Mouse (Mus musculus) embryonic stem cell, embryonic (primary cell): ENCODE data around the gene Tmc8.

Source experiments
- CTCF ChIA-PET, 4 experiments: fragments of 300-600 bp in 2 of 4; fragments of 350-600 bp in 2 of 4; sonication (Branson Sonifier 250); formaldehyde crosslinking; loops; one replicate each; lab custom pipeline; 2022; ENCODE audit warnings: inconsistent platforms in 2 of 4; lab: Charles Lee
- POLR2A ChIA-PET, 4 experiments: fragments of 300-600 bp in 2 of 4; fragments of 350-600 bp in 2 of 4; sonication (Branson Sonifier 250); formaldehyde crosslinking; loops; one replicate each; lab custom pipeline; 2022; ENCODE audit warnings: antibody characterized with exemption in 4 of 4, inconsistent platforms in 1 of 4; lab: Charles Lee

Gene Tmc8

DNA sequence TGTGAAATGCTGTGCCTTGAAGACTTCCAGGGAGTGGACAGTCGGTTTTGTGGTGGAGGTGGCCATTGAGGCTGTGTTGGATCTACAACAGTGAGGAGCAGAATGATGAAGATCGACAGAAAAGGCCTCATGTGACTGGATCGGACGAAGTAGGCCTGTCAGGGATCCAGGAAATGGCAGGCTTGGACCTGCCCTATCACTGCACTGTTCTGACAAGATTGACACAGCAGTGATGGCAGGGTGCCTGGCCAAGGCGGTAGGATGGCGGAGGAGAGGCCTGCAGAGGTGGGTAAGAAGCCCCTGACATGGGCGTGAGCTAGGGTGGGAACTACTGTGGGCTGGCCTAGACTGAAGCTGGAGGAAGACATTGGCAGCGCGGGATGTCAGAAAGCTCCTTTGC is 17.6 kb upstream of the Tmc8 start:
- ChIA-PET CTCF (interaction anchor here in 3 of 4 experiments (0.7 to 1.8 kb wide), 6 partner anchors 17 to 684 kb away, joined by 3 to 12 read pairs (median 3); no protein-coding TSS in a partner anchor), POLR2A (interaction anchor here in 3 of 4 experiments (0.7 to 2.2 kb wide), 11 partner anchors 11 to 526 kb away, joined by 3 to 6 read pairs (median 3); partner anchors contain the start of genes Birc5 (in 1 of the 3) and Usp36 (in 1 of the 3))

DNA sequence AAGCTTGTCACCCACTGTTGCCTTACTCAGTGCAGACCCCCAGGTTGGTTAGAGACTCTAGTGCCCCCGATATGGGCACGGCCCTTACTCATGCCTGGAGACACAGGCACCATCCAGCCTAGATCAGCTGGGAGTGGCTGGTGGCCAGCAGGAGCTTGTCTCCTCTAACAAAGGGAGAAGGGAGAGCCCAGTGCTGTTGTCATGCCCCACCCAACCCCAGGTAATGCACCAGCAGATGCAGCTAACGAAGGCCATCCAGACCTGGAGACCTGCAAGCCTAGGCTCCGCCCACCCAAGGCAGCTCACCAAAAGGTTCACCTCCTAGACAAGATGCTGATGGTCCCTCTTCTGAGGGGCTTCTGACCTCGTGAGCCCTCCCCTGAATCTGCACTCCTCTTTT is 16.5 kb upstream of the Tmc8 start:
- CTCF ChIA-PET: interaction anchor here (0.6 to 2.3 kb wide), 8 partner anchors 15 to 380 kb away, joined by 3 to 12 read pairs (median 3); no protein-coding TSS in a partner anchor

DNA sequence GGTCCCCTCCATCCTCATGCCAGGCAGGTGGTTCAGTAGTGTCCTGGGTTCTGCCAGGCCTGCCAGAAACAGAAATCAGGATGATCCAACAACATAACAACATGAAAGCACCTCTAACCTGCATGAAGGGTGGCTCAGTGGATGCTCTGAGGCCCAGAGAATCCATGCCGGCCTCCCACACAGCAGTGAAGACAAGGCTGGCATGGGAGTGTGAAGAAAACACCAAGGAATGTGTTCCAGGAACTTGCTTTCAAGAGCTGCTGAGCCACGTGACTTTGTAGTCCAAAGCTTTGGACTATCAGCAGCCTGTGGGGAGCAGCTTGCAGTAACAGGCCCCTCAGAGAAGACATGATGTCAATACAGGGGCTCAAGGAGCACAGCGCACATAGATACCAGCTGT is 15.6 kb upstream of the Tmc8 start:
- ChIA-PET POLR2A (interaction anchor here in 2 of 4 experiments (0.7 to 1.9 kb wide), 8 partner anchors 13 to 112 kb away, joined by 3 to 6 read pairs (median 4); partner anchors contain the start of genes Tmc6 (in 1 of the 2), Tmc8 (in 1 of the 2) and Tnrc6c (in 1 of the 2)), CTCF (interaction anchor here in 1 of 4 experiments (1.7 to 3.1 kb wide), 3 partner anchors 14 to 24 kb away, joined by 4 to 12 read pairs (median 7); no protein-coding TSS in a partner anchor)

More for the DNA sequence above, 16.5 kb upstream of the Tmc8 start:
- POLR2A ChIA-PET: interaction anchor here in 3 of 4 experiments (0.7 to 2.2 kb wide), 18 partner anchors 9 to 525 kb away, joined by 3 to 6 read pairs (median 4); partner anchors contain the start of genes Tnrc6c (in 1 of the 3) and Usp36 (in 1 of the 3)

DNA sequence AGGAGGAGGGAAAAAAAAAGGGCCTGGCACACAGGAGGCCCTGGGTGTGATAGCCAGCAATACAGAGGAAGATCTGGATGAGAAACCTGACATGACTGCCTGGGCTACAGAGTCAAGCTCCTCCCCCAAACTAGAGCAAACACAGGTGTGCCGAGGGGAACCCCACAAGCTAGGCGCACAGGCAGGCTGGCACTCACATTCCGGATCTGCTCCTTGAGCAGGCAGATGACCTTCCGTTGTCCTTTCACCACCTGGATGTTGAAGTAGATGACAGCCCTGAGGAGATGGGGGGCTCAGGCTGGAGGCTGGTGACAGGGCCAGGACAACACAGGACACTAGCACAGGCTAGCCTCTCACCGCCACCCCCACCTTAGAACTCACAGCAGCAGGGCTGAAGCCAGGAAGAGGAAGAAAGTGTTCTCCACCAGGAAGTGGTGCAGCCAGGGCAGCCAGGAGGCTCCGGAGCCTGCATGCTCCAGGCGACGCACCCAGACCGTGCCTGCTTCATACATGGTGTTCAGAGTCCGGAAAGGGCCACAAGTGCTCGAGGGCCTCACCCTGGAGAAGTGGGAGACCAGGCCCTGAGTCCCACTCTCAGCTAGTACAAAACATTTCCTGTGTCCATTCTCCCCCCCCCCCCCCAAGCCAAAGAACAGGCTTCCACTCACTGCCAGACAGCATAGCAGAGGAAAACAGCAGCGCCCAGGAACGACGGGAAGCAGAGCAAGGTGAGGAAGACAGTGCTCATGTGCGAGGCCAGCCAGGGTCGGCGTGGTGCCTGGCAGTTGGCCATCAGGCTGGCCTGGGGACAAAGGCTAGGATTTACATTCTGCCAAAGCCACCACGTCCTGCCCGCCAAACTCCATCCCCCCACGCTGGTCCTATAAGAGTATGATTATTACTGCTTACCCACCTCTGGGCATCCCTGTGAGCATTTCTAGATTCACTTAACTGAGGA is 12.9 kb upstream of the Tmc8 start:
- ChIA-PET POLR2A (interaction anchor here (0.6 to 2.1 kb wide), 12 partner anchors 8 to 354 kb away, joined by 3 to 8 read pairs (median 3); partner anchors contain the start of gene Tmc6 (in 1 of the 4)), CTCF (interaction anchor here in 2 of 4 experiments (0.5 to 3.1 kb wide), 4 partner anchors 12 to 1386 kb away, joined by 3 to 12 read pairs (median 4); no protein-coding TSS in a partner anchor)

DNA sequence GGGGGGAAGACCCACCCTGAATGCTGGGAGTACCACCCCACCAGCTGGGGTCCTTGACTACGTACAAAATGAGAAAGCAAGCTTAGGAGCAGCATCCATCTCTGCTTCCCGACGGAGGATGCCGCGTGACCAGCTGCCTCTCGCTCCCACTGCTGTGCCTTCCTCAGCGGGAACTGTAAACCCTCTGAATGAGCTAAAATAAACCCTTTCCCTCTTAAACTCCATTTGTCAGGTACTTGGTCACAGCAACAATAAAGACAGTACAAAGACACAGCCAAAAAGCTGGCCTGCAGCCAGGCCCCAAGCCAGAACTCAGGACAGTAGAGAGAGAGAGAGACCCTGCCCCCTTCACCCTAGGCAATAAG is 12.2 kb upstream of the Tmc8 start:
- ChIA-PET CTCF (no interaction called here), POLR2A (interaction anchor here in 2 of 4 experiments (0.6 to 2.1 kb wide), 8 partner anchors 9 to 114 kb away, joined by 3 to 8 read pairs (median 4); partner anchors contain the start of gene Tmc6 (in 1 of the 2))

DNA sequence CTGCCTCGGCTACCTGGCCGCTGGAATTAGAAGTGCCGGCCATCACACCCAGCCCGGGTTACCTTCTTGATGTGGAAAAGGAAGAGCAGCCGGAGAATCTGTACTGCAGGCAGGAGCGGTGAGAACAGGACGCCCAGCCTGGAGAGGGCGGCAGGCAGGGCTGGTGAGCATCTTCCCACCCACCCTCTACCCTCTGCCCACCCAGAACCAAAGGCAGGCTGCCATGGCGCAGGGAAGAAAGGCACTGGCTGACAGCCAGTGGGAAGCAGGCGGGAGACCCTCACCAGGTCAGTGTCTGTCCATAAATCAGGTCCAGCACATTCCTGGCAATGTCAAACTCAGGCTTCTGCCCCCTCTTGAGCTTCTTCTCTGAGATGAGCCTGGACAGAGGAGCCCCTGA is 11.5 kb upstream of the Tmc8 start:
- ChIA-PET POLR2A (interaction anchor here in 3 of 4 experiments (0.6 to 2.1 kb wide), 5 partner anchors 9 to 1750 kb away, joined by 3 to 8 read pairs (median 4); partner anchors contain the start of gene Tmc6 (in 1 of the 3)), CTCF (interaction anchor here in 1 of 4 experiments (0.5 kb wide), 1 partner anchor 99 kb away, joined by 3 read pairs; no protein-coding TSS in a partner anchor)

DNA sequence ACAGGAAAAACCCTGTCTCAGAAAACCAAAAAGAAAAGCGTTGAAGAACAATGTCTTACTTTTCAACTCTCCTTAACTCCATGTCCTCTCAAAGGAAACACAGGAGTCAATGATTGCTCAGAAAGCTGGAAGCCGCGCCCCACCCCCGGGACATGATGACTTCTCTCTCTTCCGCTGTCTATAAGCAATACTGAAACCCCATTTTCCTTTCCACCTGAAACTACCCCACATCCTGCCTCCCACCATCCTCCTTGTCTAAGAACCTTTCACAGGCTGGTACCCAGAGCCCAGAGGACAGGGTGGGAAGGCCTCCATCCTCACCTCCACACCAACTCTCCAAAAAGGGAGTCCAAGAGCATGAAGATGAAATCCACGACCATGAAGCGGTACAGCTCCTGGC is 9.5 kb upstream of the Tmc8 start:
- ChIA-PET CTCF (interaction anchor here in 1 of 4 experiments (0.5 kb wide), 1 partner anchor 747 kb away, joined by 3 read pairs; no protein-coding TSS in a partner anchor), POLR2A (interaction anchor here in 1 of 4 experiments (0.8 kb wide), 1 partner anchor 23 kb away, joined by 3 read pairs; no protein-coding TSS in a partner anchor)

DNA sequence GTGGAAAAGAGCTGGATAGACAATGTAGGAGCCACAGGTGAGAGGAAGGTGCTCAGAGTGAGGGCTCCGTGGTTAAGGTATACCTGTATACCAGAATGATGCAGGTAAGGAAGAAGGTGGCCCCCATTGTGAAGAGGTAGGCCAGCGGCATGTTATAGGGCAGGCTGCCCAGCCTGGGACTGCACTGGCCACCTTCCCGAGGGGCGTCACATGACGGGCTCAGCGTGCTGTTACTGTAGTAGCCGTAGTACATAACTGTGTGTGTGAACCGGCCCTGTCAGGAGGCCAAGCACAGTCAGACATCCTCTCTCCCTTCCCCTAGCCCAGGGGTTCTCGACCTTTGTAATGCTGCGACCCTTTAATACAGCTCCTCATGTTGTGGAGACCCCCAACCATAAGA is 7.0 kb upstream of the Tmc8 start:
- ChIA-PET POLR2A (interaction anchor here in 1 of 4 experiments (0.9 to 1.7 kb wide), 3 partner anchors 8 to 42 kb away, joined by 3 to 5 read pairs (median 4); no protein-coding TSS in a partner anchor), CTCF (interaction anchor here in 1 of 4 experiments (1.5 kb wide), 1 partner anchor 15 kb away, joined by 5 read pairs; no protein-coding TSS in a partner anchor)

DNA sequence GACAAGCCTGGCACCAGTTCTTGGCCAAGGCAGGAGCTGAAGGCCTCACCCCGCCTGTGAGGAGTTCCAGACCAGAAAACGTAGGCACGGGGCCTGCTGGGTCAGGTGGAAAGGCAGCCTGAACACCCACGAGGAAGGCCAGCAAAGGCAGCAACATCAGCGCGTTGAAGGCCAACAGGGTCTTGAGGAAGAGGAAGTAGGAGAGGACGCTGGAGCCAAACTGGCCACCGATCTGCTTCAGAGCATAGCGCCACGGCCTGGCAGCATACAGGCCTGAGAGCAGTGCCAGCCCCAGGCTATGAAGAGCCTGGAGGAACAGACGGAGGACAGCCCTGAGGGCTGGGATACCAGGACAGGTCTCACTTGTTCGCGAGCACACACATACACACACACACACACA is 6.3 kb upstream of the Tmc8 start:
- ChIA-PET CTCF (interaction anchor here in 1 of 4 experiments (1.5 kb wide), 1 partner anchor 15 kb away, joined by 5 read pairs; no protein-coding TSS in a partner anchor), POLR2A (interaction anchor here in 1 of 4 experiments (0.9 to 1.7 kb wide), 2 partner anchors 8 to 14 kb away, joined by 3 to 5 read pairs; no protein-coding TSS in a partner anchor)

DNA sequence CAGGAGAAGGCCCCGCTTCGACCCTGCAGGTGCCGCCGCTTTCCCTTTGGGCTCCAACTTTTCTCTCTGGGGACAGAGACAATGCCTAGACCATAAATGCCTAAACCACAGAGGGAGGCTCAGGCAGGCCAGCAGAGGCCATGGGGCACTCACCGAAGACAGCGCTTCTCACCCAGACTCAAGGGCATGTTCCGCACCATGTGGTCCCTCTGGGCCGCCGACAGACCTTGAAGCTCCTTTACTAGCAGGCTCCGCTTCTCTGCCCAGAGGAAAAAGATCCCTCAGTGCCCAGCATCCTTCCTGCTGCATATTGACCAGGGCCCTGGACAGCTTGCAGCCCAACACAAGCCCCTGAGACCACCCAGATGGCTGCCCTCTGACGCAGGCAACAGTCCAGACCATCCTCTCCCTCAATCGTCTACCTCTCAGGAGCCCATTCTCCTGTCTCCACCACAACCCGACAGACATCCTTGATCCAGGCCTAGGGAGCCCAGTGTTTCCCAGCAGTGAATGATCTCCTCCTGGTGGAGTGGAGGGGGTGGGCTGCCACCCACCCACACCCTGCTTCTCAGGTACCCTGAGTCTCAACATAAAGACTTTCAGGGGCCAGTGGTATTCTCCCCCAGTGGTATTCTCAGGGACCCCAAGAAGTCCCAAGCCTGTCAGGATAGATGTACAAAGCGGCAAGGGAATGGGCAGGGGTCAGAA is 5.6 kb upstream of the Tmc8 start:
- CTCF ChIA-PET: interaction anchor here in 1 of 4 experiments (1.5 kb wide), 1 partner anchor 14 kb away, joined by 5 read pairs; no protein-coding TSS in a partner anchor
- POLR2A ChIA-PET: no interaction called here

DNA sequence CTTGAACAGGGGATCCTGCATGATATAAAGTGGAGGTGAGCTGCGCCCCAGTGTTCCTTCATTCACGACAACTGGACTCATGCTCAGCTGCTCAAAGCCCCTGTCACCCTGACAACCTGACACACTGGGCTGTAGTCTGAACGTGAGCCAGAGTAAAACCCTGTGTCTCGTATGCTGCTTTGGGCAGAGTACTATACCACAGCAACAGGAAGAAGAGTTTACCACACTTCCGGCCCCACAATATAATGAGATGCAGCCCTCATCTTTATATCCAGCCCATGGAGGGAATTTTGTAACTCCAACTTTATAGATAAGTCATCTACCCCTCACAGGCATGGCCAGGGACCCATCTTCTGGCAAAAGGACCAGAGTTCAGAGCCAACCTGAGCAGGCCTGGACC is 4.8 kb upstream of the Tmc8 start:
- CTCF ChIA-PET: interaction anchor here in 1 of 4 experiments (4.3 kb wide), 1 partner anchor 14 kb away, joined by 26 read pairs; no protein-coding TSS in a partner anchor

DNA sequence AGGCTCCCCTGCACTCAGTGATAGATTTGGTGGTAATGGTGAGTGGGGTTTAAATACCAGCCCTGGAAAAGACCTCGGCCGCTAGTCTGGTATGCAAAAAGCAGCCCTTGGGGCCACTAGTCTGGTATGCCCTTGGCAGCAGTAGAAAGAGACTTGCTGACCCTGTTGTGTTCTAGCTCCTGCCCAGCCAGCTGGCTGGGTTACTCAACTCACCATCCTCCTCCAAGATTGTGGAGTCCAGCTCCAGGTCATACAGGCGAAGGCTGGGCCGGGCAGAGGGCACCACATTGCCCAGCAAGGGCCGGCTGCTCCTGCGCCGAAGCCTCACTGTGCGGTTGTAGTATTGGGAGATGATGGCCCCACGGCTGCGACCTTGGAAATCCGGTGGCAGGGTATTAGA is 3.8 kb upstream of the Tmc8 start:
- CTCF ChIA-PET: interaction anchor here in 3 of 4 experiments (0.6 to 6.7 kb wide), 7 partner anchors 13 to 389 kb away, joined by 3 to 56 read pairs (median 5); no protein-coding TSS in a partner anchor
- POLR2A ChIA-PET: interaction anchor here in 3 of 4 experiments (0.5 to 4.2 kb wide), 5 partner anchors 12 to 124 kb away, joined by 3 to 16 read pairs (median 4); partner anchors contain the start of gene Tnrc6c (in 1 of the 3)

More for the DNA sequence above, 4.8 kb upstream of the Tmc8 start:
- POLR2A ChIA-PET: interaction anchor here in 2 of 4 experiments (0.6 to 1.4 kb wide), 2 partner anchors 13 to 635 kb away, joined by 3 to 4 read pairs; no protein-coding TSS in a partner anchor

DNA sequence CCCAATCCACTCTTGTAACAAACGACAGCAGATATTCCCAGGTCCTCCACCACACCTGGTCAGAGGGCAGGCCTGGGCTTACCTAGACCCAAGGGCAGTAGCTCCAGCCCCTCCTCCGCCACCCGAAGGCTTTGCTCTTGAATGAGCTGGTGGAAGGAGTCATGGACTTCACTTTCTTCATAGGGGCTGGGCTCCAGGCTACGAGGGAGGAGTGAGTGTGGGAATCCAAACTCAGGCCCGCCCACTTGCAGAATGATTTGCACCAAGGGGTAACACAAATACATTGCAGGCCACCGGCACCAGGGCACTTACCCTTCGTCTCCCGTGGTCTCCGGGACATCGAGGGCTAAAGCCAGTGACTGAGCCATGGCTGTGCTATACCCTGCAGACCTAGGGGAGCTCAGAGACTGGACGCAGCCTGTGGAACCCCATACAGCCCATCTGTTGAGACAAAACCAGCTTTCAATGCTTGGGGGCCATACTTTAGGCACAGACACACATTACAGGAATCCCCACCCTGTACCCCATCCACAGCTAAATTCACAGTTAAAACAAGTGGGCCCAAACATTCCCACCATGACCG is 2.9 kb upstream of the Tmc8 start:
- POLR2A ChIA-PET: interaction anchor here in 2 of 4 experiments (0.7 to 4.2 kb wide), 16 partner anchors 11 to 254 kb away, joined by 3 to 20 read pairs (median 4); partner anchors contain the start of genes Afmid (in 1 of the 2), Gm20708 (in 1 of the 2), Syngr2 (in 1 of the 2) and Tk1 (in 1 of the 2)
- CTCF ChIA-PET: interaction anchor here in 3 of 4 experiments (1.1 to 6.7 kb wide), 7 partner anchors 12 to 390 kb away, joined by 3 to 56 read pairs (median 6); no protein-coding TSS in a partner anchor

DNA sequence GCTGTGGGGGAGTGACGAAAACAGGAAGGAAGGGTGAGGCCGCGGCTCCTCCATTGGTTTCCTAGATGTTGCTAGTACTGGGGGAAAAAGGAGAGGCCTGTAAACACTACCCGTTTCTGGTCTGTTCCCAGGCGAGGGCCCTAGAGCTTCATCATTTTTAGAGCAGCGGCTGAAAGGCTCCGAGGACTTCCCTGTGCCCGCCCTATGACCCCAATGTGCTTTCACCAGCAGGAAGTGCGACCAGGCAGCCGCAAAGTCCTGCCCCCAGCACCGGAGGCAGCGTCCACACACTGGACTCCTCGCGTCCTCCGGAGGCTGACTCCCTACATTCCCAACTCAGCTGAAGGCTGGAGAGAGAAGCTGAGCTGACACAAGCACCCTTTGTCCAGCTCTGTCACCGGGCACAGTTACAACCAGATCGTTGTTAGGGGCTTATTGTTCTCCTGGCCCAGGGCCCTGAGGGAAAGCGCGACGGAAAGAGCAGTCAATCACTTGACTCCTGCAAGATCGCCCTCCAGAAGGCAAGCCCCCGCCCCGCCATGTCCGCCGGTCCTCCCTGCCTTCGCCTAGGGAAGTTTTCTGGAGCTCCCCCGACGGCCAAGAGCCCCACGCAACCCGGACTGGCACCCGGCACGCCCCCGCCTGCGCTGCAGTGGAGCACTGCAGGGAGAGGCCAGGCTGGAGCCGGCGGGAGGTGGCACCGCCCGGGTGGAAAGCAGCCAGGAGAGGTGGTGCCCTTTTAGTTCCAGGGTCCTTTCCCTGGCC is 2.3 kb upstream of the Tmc8 start:
- CTCF ChIA-PET: interaction anchor here in 3 of 4 experiments (1.1 to 6.7 kb wide), 9 partner anchors 11 to 387 kb away, joined by 3 to 56 read pairs (median 6); no protein-coding TSS in a partner anchor
- POLR2A ChIA-PET: interaction anchor here (0.6 to 4.3 kb wide), 20 partner anchors 10 to 889 kb away, joined by 3 to 26 read pairs (median 4); partner anchors contain the start of genes Afmid (in 1 of the 4), Gm20708 (in 1 of the 4), Syngr2 (in 1 of the 4) and Tk1 (in 1 of the 4)

DNA sequence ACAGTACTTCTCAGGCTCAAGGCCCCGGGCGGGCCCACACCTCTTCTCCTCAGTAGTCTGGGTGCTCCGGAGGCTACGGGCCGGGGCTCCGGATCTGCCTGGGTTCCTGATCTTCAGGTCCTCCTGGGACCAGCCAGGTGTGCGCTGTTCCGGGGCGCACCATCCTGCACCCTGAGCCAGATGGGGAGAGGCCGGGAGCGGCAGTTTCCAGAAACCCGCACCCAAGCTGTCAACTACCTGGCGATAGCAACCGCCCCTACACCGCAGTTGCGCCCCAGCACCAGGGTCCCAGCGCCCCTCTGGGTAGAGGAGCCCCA is 1.7 kb upstream of the Tmc8 start:
- ChIA-PET CTCF (interaction anchor here in 2 of 4 experiments (1.4 to 6.7 kb wide), 6 partner anchors 10 to 388 kb away, joined by 3 to 56 read pairs (median 8); no protein-coding TSS in a partner anchor), POLR2A (interaction anchor here (0.6 to 4.3 kb wide), 13 partner anchors 10 to 889 kb away, joined by 3 to 26 read pairs (median 4); partner anchors contain the start of genes Afmid (in 1 of the 4), Tk1 (in 1 of the 4) and Tnrc6c (in 1 of the 4))
